Mouse (Mus musculus) midbrain, postnatal 0 days (tissue): Measurements from ENCODE around the gene Egfl8. TPM values are rescaled to one million over a fixed set of nuclear protein-coding genes. Genes with fewer than 3 reads are reported as not detected.

Experiments
- ATAC-seq: fragments of 200-750 bp; cut with Nextera tagmentation; 2 replicates; pipeline ENCODE4 v1.8.0; 2017; ENCODE audit warnings: moderate number of reproducible peaks, mild to moderate bottlenecking, moderate TSS enrichment, moderate library complexity; ENCODE audit not compliant: low FRiP score
- DNase-seq: peaks from one replicate; pipeline ENCODE4 v3.0.0-alpha.2; 2015; ENCODE audit warnings: low spot score
- H3K27ac ChIP-seq: fragments of 300-500 bp; sonication (generic); 2 replicates; pipeline ENCODE4 v1.5.1; 2014; ENCODE audit warnings: low read depth, mild to moderate bottlenecking, low read length, mixed read lengths
- H3K27me3 ChIP-seq: fragments of 300-500 bp; sonication (generic); 2 replicates; pipeline ENCODE4 v1.6.1; 2014; ENCODE audit warnings: low read length, control low read depth, mixed read lengths; ENCODE audit not compliant: insufficient read depth
- H3K36me3 ChIP-seq: fragments of 300-500 bp; sonication (generic); 2 replicates; pipeline ENCODE4 v1.6.1; 2014; ENCODE audit warnings: low read length, control low read depth, mixed read lengths; ENCODE audit not compliant: insufficient read depth
- H3K4me1 ChIP-seq: fragments of 300-500 bp; sonication (generic); 2 replicates; pipeline ENCODE4 v1.6.1; 2014; ENCODE audit warnings: mild to moderate bottlenecking, control low read depth, antibody characterized with exemption, low read length, mixed read lengths; ENCODE audit not compliant: insufficient read depth
- H3K4me2 ChIP-seq: fragments of 300-500 bp; sonication (generic); 2 replicates; pipeline ENCODE4 v1.6.1; 2014; ENCODE audit warnings: low read depth, mild to moderate bottlenecking, low read length, mixed read lengths; ENCODE audit not compliant: poor library complexity, severe bottlenecking
- H3K4me3 ChIP-seq: fragments of 300-500 bp; sonication (generic); 2 replicates; pipeline ENCODE4 v1.5.1; 2014; ENCODE audit warnings: low read depth, mild to moderate bottlenecking, low read length, moderate library complexity
- H3K9ac ChIP-seq: fragments of 300-500 bp; sonication (generic); replicated peaks from 2 replicates; pipeline ENCODE4 v1.6.1; 2014; ENCODE audit warnings: mild to moderate bottlenecking, low read length, moderate library complexity, mixed read lengths; ENCODE audit not compliant: poor library complexity, severe bottlenecking
- H3K9me3 ChIP-seq: fragments of 300-500 bp; sonication (generic); 2 replicates; pipeline ENCODE4 v1.6.1; 2016; ENCODE audit warnings: low read length, control low read depth
- CTCF ChIP-seq: IDR thresholded peaks from 2 replicates; pipeline ENCODE4 v1.5.1; 2016; ENCODE audit warnings: antibody characterized with exemption, mild to moderate bottlenecking
- WGBS: fragments of 180-500 bp; shearing (Covaris S2); extraction: QIAGEN DNeasy Blood & Tissue Kit; methylation state at CpG from one replicate; pipeline ENCODE4 v1.1.7; 2014; 5-methylcytosine and 5-hydroxymethylcytosine counted together
- polyA plus RNA-seq: library from polyadenylated mRNA; unstranded; fragments of >200 nt; fragmentation: Nextera tagmentation; extraction: Ambion mirVana; gene quantifications from 2 replicates; pipeline ENCODE4 v1.2.1, GENCODE M21; 2015
- total RNA-seq: library from RNA; depleted of rRNA; stranded (reverse); fragments of >200 nt; gene quantifications from 2 replicates; pipeline ENCODE4 v1.2.3, GENCODE M21; 2014

Egfl8 gene
- total and polyA plus RNA-seq, 2 experiments from 2014 or later, result 4.9 to 6.0 TPM

DNA sequence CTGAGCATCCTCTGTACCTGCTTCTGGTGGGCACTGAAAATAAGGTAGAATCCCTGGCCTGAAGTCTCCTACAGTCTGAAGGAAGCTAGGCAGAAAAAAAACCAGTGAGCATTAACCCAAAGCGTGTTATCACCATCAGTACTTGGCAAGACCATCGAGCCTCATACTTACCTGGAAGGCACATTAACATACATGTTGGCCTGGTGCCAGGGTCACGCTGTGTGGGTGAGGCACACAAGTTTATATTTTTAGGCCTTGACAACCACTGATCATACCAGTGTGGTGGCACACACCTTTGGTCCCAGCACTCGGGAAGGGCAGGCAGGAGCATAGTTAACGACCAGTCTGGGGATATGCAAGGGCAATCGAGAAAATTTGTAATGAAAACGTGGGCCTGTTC is 7.8 kb downstream of the Egfl8 start:
- H3K27ac ChIP-seq, result no peak overlapping the region
- WGBS, result 86% methylated on average over 7 of the region's 7 CpGs
- no peaks in the 10 kb centered on the region for H3K9me3 ChIP-seq
- TF ChIP-seq CTCF, result no peak
- peak overlapping the region; percentile 42 for H3K9ac ChIP-seq
- DNase-seq, result no peak
- no peak overlapping the region for H3K4me2 ChIP-seq
- peaks cover 22% of the 10 kb centered on the region for H3K36me3 ChIP-seq
- peaks cover 14% of the 10 kb centered on the region; the same call in 1 of the 2 replicates for H3K4me1 ChIP-seq
- no peak for ATAC-seq
- H3K27me3 ChIP-seq, result no peaks in the 10 kb centered on the region
- H3K4me3 ChIP-seq, result no peak overlapping the region

DNA sequence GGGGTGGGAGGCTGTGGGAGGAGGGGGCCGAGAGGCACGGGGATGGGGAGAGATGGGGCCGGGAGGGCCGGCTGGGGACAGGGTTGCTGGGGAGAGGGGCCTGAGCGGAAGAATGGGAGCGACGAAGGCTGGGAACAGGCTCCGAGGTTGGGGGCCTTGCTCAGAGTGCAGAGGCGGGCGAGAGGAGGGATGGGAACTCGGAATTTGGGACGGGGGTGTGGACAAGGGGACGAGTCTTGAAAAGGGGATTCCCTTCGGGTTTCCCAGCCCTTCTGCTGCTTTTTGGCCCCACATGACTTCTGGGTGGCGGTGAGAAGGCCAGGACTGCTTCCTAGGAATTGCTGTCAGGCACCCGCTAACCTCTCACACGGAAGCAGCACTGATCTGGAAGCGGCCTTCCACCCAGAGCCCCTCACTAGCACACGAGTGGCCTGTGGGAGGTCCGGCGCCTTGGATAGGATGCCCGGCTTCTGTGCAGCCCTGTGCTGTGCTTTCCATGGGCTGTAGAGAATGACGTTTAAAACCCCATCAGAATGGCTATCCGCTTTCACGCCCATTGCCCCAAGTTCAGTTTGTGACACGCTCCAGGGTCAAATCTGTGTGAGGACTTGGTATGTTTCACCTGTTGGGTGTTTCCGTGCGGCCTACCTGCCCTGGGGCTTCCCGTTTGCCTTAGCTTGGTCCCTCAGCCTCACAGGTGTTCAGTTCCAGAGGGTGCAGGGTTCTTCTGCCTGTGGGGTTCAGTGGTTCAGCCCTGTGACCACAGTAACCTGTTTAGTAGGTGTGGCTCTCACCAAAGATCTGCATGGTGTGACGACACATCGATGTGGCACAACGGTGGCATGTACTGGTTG is 9.4 kb downstream of the Egfl8 start:
- ATAC-seq, result no peak
- H3K9me3 ChIP-seq, result no peaks in the 10 kb centered on the region
- H3K27me3 ChIP-seq, result no peaks in the 10 kb centered on the region
- H3K4me1 ChIP-seq, result peaks cover 14% of the 10 kb centered on the region; the same call in 1 of the 2 replicates
- peak overlapping the region; percentile 100 for H3K9ac ChIP-seq
- H3K4me3 ChIP-seq, result peak overlapping the region; percentile 87
- peaks cover 7% of the 10 kb centered on the region for H3K36me3 ChIP-seq
- peak overlapping the region; percentile 90 for H3K27ac ChIP-seq
- TF ChIP-seq CTCF, result no peak
- 19% methylated on average over 32 of the region's 32 CpGs for WGBS
- peak; percentile 20 for DNase-seq
- H3K4me2 ChIP-seq, result peak overlapping the region; percentile 92

DNA sequence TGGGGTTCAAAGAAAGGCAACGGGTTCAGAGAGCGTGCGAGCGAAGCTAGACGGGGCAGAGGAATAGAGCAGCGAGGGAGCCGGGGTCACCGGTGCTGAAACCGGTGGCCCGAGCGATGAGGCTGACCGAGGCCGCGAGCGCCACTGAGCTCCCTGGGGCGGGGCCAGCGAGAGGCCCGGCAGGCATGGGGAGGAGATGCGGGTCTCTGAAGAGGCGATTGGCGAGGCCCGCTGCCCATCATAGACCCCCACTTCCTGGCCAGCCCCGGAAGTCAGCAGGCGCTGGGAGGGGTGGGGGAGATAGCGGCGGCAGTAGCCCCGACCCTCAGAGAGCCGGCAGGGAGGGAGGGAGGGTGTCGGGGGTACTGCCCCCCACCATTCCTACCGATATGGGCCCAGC is 10.2 kb downstream of the Egfl8 start:
- peak; percentile 47 for ATAC-seq
- Histone ChIP-seq H3K9me3 (no peaks in the 10 kb centered on the region), H3K4me3 (peak overlapping the region; percentile 87), H3K27ac (peak overlapping the region; percentile 90), H3K4me2 (peak overlapping the region; percentile 92), H3K36me3 (peaks cover 3% of the 10 kb centered on the region; the same call in 1 of the 2 replicates), H3K4me1 (peaks cover 14% of the 10 kb centered on the region; the same call in 1 of the 2 replicates), H3K27me3 (no peaks in the 10 kb centered on the region), H3K9ac (peak overlapping the region; percentile 100)
- WGBS, result 0% methylated on average over 30 of the region's 30 CpGs
- peak; percentile 97 for DNase-seq
- no peak for TF ChIP-seq CTCF

DNA sequence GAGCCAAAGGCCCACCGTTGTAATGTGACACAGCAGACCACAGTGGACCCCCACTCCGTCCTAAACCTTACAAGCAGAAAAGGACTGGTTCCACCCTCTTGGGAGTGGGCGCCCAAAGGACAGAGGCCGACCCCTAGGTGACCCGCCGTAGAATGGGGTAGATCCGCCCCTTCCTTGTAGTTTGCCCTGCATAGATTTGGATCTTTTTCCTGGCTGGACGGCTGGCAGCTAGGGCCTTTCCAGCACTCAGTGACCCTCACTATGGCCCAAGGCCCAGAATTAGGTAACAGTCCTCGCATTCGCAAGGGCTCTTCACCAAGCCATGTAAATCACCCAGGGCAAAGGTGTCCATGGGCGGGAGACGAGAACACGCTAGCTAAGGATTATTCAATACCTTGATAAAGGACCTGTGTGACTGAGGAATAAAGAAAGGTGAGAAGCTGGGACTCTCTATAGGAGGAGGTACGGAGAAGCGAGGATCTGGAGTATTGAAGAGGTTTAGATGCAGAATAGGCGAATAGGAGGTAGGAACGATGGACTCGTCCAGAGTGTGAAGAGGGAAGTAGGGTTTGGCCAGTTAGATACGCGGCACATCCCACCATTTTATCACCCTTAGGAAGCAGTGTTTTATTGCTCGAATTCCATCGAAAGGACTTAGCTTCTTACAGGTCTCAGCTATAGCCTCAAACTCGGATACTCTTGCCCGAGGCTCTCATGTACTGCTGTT is 11.1 kb downstream of the Egfl8 start:
- H3K9me3 ChIP-seq, result no peaks in the 10 kb centered on the region
- no peak for TF ChIP-seq CTCF
- no peaks in the 10 kb centered on the region for H3K27me3 ChIP-seq
- ATAC-seq (no peak; the same call in 1 of the 2 replicates), DNase-seq (no peak)
- H3K36me3 ChIP-seq, result peaks cover 7% of the 10 kb centered on the region; the same call in 1 of the 2 replicates
- peak overlapping the region; percentile 92 for H3K4me2 ChIP-seq
- peak overlapping the region; percentile 60 for H3K9ac ChIP-seq
- peak overlapping the region; percentile 87 for H3K4me3 ChIP-seq
- H3K4me1 ChIP-seq, result peaks cover 14% of the 10 kb centered on the region; the same call in 1 of the 2 replicates
- 16% methylated on average over 24 of the region's 24 CpGs for WGBS
- peak overlapping the region; percentile 90 for H3K27ac ChIP-seq

DNA sequence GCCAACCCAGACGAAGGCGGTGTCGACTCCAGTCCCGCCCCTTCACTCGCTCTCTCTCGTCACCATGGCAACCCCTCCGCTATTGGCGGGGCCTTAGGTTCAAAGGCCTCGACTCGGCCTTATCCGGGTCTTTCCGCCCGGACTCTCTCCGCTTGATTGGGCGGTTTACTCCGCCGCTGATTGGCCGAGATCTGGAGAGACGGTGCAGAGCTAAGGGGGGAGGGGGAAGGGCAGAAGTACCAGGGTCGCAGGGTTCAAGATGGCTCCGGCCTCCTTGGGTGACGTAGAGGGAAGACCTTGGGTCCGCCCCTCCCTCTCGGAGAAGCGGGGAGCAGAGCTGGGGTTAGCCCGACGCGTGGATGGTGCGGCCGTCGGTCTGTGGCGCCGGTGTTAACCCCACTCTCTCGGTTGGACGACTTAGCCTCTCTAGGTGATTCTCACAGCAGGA is 11.7 kb downstream of the Egfl8 start, which contains the start of gene Agpat1:
Gene Agpat1 (plus strand): TSS at position 202 of the 448 bp plus-strand sequence.
- Histone ChIP-seq H3K4me2 (peak within 1 kb of the TSS; percentile 92), H3K27me3 (no peaks in the 10 kb centered on the region), H3K27ac (peak within 1 kb of the TSS; percentile 90), H3K4me3 (peak within 1 kb of the TSS; percentile 87), H3K9me3 (no peaks in the 10 kb centered on the region), H3K4me1 (peaks cover 14% of the 10 kb centered on the region; the same call in 1 of the 2 replicates), H3K36me3 (peaks cover 7% of the 10 kb centered on the region; the same call in 1 of the 2 replicates), H3K9ac (peak within 1 kb of the TSS; percentile 78)
- peak; percentile 90 for ATAC-seq
- no peak for TF ChIP-seq CTCF
- DNase-seq, result peak; percentile 100
- under 1% methylated on average over 34 of the region's 35 CpGs for WGBS
